Mouse (Mus musculus): ENCODE data around the gene Lilr4b.

GRCm38 (mm10) chr10:51520021-51520420 is 39.6 kb downstream of the Lilr4b start:
- TF ChIP-seq CTCF (IDR thresholded peaks at IDR 0.05; ENCODE audit: control insufficient read depth, insufficient read depth, insufficient read length) (no peak), MAX (IDR thresholded peaks at IDR 0.05) (no peak), USF1 (IDR thresholded peaks at IDR 0.05; ENCODE audit: low read depth) (no peak), MYOG (IDR thresholded peaks at IDR 0.05; ENCODE audit: control insufficient read depth, extremely low read depth, insufficient read length) (no peak)
